Mouse (Mus musculus) CH12F3 (cell line): Measurements from ENCODE around the gene 1700018F24Rik.
"Not testable (repeated sequence)": the region's sequence is repeated elsewhere in the genome, so short reads cannot be mapped to it uniquely, and the experiment has no call there.

Experiments
- in situ Hi-C: fragments of 300-500 bp; cut with MboI; formaldehyde crosslinking; loops from 2 replicates; pipeline ENCODE4 v1.14.3; 2020; ENCODE audit warnings: low sequenced_read_pairs

1700018F24Rik gene

DNA sequence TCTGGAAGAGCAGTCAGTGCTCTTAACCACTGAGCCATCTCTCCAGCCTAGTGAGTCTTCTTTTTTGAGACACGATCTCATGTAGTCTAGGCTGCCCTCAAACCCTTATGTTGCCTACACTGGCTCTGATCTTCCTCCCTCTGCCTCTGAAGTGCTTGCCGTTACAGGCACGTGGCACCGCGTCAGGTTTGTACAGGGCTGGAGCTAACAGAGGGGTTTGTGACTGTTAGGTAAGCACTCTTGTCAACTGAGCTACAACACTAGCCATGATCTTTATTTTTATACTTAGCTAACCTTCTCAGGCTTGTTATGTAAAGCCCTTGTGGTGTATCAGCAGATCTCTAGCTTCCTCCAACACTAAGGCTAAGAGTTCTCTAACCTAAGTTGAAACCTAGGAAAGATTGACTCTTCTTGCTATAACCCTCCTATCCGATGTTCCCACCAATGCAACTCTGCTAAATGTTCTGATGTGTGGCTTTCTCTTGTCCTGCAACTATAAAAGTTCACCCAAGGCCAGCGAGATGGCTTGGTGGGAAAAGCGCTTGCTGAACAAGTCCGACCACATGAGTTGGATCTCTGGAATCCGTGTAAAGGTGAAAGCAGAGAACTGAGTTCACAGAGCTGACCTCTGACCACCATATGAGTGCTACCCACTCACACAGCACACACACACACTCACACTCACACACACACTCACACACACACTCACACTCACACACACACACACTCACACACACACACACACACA is 39.2 kb downstream of the 1700018F24Rik start:
- in situ Hi-C loops, result no loop called here

DNA sequence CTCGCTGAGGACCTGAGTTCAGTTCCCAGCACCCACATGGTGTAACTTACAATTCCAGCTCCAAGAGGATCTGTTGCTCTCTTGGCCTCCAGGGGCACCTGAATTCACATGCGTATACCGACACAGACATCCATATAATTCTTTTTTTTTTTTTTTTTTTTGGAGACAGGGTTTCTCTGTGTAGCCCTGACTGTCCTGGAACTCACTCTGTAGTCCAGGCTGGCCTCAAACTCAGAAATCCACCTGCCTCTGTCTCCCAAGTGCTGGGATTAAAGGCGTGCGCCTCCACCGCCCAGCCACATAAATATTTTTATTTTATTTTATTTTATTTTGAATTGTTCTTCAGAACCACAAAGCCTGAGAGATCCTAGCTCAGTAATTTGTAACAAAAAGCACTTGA is 40.4 kb downstream of the 1700018F24Rik start:
- in situ Hi-C loops, result not testable (repeated sequence)

DNA sequence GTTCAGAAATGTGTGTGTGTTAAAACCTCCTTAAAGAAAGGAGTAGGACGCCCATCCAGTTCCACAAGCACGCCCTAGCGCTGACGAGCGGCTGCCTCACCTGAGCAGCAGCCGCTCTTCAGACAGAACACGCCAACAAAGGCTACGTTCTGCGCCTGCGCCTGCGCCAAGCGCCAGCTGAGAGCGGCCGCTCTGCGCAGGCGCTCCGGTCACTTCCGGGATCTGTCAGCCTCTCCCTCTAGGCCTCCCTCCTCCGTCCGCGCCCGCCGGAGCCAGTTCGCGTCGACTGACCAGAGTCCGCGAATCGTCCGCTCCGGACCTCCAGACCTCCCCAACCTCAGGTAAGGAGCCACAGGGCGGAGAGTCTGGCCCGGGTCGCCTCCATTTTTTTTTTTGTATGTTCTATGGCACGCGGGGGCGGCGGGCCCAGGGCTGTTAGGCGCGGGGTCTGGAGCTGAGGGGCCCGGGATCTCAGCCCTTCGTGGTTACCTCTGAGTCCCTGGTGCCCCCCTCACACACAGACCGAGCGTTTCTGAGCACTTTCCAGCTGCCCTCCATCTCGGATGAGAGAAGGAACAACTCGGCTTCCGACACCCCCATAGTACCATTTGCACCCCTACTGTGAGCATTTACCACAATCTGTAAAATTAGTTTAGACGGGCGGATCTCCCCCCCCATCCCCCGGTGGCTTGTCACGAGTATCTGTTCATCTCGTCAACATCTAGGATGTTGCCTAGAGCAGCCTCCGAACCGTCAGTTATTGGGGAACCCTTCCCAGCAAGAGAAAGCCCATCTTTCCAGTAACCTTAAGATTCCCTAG is 41.1 kb downstream of the 1700018F24Rik start, which contains the start of the genes Arpc1a and Kpna7:
Gene Arpc1a, plus strand, starts transcription at position 199 of the 820 bp plus-strand sequence.
Gene Kpna7, minus strand, starts transcription at position 399 of the 820 bp plus-strand sequence.
- in situ Hi-C loops, result no loop called here

DNA sequence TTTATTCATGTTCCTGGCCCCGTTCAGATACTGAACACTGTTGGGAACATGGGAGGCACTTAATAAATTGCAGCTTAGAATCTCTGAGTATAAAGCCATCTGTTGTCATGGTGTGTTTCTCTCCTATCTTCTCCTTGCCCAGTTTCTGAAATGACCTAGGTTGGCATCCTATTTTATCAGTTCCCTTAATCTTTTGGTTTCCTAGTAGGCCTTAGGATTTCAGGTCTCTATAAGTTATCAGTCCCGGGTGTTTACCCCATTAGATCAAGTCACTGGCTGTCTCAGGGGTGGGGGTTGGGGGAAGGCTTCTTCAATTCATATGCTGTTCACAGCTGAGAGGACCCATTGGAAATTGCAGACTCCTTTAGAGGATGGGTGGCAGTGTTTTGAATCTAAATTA is 42.0 kb downstream of the 1700018F24Rik start:
- in situ Hi-C loops, result no loop called here

DNA sequence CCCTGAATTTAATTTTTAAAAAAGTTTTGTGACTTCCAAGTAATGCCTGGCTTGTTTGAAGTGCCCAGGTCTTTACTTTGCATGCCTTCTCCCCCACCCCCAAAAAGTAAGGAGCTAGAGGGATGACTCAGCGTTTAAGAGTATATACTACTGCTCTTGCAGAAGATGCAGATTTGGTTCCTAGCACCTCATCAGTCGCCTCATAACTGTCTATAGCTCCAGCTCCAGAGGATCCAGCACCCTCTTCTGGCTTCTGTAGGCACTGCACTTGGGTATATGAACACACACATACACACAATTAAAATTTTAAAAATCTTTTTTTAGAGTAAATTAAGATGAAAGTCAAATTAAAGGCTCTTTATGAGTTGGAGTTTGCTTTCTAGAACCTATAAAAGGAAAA is 45.4 kb downstream of the 1700018F24Rik start:
- in situ Hi-C loops, result no loop called here

DNA sequence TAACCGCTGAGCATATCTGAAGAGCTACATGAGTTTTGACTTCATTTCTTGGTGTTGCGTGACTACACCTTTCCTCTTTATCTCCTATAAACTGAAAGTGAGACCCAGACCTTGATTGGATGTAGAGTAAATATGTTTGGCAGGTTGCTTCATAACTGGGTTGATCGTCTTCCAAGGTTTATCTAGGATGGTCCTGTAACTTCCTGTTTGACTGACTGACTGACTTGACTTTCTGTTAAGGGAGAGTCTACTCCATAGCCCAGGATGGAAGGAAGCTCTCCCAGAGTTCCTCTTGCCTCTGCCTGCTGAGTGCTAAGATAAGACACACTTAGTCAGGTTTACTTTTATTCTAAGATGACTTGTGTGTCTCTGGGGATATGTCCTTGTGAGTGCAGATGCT is 47.1 kb downstream of the 1700018F24Rik start:
- in situ Hi-C loops, result no loop called here
